Mouse (Mus musculus) v-Abl transformed pro-B cells (cell line): Measurements from ENCODE around the gene Ppil4.

Experiments used
- in situ Hi-C, 2 experiments: fragments of 400-800 bp; cut with MboI; formaldehyde crosslinking; loops; one replicate each; pipeline ENCODE4 v1.15.1; 2025; ENCODE audit not compliant: unreplicated experiment in 2 of 2

Ppil4 gene

DNA sequence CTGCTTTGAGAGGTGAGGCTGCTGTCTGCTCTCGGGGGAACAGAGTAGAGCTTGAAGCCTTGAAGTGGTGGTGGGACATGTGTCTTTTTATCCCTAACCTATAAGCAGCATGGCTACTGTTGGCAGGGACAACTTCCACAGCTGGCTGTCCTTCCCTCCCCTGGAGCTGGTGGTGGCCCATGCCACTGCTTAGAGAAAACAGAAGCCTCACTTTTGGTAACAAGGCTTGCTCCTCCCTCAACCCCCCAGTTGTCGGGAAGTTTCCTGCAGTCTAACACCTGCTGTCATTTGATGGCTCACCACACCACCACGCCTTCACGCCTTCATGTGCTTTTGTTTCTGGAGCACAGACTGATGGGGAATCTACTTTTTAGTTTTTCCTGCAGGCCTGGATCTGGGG, 51.5 kb downstream of the Ppil4 start:
- in situ Hi-C loops: loop anchor here (10.0 to 25.0 kb wide), 3 partner anchors 689 to 859 kb away; no protein-coding TSS in a partner anchor

DNA sequence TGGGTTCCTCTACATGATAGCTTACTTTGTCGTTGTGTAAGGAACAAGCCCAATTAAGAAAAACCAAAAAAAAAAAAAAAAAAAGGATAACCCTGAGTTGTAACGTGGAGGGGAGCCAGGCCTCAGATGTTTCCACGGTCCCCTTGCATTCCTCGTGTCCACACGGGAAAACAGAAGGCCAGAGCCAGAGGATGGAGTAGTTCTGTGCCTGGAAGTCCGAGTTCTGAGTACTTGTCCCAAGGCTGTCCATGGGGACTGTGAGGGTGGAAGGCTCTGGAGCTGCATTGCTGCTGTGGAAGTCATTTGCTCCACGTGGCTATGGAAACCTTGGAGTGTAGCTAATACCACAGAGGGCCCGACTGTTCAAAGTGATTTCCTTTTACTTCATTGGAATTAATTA, 52.4 kb downstream of the Ppil4 start:
- in situ Hi-C loops: loop anchor here (10.0 to 25.0 kb wide), 3 partner anchors 690 to 860 kb away; no protein-coding TSS in a partner anchor

DNA sequence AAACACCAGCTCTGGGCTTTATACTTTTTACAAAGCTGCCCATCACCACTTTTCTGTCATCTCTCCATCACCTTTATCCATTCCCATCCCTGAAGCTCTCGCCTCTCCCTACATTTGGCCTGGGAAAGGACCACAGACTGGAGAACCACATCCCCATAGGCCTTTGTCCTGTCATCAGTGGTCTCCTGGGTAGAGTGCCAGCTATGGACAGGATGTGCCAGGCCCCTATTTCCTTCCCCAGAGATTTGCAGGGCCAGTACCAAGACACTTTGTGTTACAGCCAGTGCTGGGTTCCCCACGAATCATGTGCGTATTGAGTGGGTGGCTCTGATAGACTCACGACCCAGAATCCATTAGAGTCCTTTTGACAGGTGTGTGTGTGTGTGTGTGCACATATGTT, 53.3 kb downstream of the Ppil4 start:
- in situ Hi-C loops: loop anchor here (10.0 to 25.0 kb wide), 3 partner anchors 691 to 861 kb away; no protein-coding TSS in a partner anchor

DNA sequence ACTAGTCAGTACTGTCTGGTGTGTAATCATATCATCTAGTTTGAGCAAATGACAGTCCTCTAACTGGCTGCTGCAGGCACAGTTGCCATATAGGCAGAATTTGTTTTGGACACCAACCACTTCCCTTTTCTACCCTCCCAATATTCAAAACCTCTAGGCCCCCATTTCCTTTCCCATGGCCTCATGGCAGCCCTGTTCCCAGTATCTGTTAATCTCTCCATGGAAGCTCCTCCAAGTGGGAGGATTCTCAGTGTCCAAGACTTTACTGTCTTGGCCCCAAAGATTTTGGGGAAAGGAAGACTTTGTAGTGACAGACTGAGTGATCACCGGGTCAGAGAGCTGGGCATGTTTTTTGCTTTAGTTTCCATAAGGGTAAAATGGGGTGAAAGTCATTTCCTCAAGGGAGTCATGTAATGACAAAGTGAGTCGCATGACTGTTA, 54.5 kb downstream of the Ppil4 start:
- in situ Hi-C loops: loop anchor here (10.0 to 25.0 kb wide), 3 partner anchors 692 to 862 kb away; no protein-coding TSS in a partner anchor

DNA sequence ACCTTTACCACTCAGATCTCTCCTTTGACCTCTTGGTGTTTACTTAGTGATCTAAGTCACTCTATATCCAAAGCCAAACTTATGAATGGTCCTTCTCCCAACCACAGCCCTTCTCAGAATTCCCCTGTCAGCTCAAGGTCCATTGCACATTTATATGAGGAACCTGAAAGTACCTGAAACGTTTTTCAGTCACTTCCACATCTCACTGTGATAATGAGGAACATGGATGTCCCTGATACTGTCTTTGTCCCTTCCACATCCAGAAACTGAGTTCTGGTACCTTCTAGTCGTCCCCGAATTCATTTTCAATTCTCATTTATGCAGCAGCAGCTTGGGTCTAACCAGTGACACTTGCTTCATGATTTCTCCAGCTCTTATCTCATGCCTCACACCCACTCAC, 59.2 kb downstream of the Ppil4 start:
- in situ Hi-C loops: no loop called here

DNA sequence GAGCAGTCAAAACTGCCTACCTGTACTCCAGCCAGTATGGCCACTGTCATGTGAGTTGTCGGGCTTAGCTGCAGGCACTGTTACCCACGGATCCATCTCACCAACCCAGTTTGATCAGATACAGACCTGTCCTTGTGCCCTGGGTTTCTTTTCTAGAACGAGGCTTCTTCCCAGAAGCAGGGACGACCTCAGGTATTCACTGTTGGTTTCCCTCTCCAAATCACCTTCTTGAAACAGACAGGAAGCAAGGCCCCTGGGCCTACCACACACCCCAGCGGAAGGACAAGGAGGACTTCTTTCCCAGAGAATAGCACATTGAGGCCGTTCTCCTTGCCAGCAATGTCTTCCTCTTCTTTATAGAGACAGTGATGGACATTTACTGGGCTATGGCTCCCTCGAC, 67.8 kb downstream of the Ppil4 start:
- in situ Hi-C loops: no loop called here

DNA sequence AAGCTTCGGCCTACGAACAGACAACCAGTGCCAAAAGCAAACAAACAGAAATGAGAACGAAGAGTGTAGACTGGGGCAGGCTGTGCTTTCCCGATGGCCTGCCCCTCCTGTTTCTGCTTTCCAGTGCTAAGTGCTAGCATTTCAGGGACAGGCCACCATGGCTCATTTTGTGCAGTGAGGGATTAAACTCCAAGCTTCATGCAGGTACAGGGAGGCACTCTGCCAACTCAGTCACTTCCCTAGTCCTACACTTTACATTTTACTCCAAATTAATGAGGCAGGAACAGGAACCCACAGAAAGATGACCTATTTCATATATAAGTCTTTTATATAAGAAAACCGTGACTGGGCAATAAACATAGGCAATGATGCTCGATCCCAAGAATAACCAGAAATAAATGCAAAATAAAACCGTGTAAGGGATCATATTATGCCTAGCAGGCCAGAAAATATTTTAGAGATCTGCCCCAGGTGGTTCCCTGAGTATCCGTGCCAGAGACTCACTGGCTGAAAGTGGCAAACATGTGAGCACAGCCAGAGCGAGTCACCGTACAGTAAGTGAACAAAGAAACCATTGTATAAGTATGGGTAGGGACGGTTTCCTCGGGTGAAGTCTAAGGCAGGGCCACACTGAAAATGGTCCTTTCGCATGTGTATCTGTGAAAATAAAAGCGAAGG, 68.7 kb downstream of the Ppil4 start:
- in situ Hi-C loops: no loop called here

DNA sequence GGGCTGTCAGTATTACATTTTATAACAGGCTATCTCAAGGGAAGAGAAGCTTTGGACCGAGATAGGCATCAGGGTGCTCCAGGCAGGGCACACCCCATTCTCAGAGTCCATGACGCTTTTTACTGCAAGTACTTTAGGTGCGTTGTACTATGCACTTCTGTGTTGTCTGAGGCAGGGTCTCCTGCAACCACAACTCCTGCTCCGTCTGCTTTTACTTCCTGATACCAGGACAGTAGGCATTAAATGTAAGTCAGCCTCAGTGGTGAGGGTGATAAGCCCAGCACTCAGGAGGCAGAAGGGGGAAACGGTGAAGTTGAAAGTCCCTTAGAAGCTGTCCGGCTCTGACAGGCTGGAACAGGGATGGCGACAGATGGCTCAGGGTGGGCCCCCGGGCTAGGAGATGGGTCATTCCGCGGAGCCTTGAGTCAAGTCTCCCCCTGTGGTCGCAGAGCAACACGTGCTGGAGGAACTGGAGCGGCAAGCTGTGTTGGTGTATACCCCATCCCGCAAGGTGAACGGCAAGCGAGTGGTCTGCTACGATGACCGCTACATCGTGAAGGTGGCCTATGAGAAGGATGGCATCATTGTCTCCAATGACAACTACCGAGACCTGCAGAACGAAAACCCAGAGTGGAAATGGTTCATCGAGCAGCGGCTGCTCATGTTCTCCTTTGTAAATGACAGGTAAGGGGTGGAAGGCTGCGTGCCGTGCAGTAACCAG, 69.4 kb downstream of the Ppil4 start:
- in situ Hi-C loops: no loop called here

DNA sequence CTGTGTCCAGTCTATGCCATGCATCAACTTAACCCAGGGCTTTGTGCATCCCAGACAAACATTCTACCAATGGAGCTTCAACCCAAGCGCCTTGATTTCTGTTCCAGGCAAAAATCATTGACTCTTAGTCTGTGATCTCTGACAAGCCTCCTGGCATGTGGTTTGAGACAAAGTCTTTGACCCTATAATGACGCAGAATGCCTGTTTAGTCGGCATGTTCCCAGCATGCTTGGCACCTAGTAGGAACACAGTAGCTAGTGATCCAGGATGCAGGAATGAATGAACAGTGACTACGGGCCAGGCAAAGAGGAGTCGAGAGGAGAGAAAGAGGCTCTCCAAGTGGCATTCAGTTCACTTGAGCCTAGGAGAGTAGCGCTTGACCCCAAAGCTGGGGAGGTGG, 70.7 kb downstream of the Ppil4 start:
- in situ Hi-C loops: no loop called here

DNA sequence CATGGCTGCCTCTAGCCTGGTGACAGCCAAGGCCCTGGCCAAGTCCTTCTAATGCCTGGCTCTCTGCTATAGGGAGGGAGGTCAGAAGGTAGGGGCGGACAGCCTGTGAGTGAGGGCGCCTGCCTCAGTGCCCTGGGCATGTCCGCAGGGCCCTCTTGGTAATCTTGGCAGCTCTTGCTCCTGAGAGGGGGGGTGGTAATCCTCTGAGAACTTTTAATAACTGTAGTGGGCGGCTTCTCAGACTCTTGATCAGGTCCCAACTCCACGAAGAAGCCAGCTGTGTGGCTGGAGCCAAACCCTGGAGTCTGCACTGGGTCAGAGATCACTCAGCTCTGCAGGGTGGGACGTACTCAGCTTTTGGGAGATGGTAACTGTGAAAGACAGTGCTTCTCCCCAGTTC, 71.5 kb downstream of the Ppil4 start:
- in situ Hi-C loops: no loop called here

DNA sequence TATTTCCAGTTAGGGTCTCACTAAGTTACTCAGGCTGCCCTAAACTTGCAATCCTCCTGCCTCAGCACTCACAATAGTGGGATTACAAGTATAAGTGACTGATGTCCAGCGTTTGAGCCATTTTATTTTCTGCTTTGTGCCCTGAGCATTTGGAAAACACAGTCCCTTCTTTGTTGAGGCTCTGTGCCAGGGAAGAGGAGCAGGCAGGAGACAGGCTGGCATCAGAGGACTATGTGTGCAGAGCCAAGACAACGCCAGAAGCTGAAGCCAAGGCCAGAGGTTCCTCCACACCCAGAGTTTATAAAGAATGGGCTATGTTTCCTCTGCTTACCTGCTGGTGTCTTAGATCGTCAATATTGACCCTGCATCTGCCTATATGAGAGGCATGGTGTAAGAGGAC, 72.1 kb downstream of the Ppil4 start:
- in situ Hi-C loops: loop anchor here in 1 of 2 experiments (5.0 kb wide), 1 partner anchor 33 kb away; the partner anchor contains the start of gene Zc3h12d

DNA sequence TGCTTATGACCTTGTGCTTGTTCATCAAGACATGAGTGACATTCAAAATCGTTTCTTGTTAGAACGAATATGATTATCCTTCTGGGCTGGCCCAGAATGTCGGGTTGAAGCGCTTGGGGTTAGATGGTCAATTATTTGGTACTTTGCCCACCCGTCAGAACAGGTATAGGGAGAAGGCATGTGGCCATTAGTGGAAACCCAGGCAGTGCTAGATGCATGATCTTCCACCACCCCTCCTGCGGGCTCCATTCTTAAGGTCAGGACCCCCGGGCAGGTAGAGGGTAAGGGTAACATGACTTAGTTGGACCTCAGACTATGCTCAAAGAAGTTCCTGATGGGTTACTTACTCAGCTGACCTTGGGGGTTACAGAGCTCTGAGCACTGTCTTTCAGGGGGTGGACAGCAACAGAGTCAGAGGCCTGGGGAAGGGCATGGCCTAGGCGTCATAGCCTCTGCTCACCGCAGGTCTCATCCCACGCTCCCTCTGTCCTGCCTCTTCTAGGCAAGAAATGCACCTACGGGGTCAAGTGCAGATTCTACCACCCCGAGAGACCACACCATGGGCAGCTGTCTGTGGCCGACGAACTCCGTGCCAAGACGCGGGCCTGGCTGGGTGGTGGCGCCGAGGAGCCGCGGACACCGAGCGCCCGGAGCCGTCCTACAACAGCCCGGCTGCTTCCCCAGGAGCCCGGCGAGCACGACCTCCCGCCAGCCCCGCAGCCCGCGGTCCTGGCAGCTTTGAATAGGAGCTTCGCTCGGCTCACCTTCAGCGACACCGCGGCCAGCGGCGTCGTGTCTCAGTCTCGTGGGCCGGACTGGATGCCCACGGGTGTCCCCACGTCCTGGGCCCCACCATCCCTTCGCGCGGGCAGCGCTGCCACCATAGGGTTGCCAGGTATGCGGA, 74.3 kb downstream of the Ppil4 start:
- in situ Hi-C loops: loop anchor here in 1 of 2 experiments (5.0 kb wide), 1 partner anchor 35 kb away; the partner anchor contains the start of gene Zc3h12d

DNA sequence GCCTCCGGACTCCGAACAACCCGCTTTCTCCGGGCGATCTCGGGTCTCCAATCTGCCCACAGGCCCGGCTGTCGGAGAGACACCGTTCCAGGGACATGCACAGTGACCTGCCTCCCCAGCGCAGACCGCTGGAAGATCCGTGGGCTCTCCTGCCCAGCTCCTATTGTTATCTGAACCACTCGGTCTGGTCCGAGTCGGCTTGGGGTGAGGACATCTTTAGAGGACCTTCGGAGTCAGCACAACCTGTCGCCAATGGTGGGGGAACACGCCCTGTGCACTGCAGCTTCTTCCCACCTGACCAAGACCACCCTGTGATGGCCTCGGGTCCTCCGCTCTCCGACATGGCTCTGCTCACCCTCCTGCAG, 75.0 kb downstream of the Ppil4 start:
- in situ Hi-C loops: loop anchor here in 1 of 2 experiments (5.0 kb wide), 1 partner anchor 35 kb away; the partner anchor contains the start of gene Zc3h12d

DNA sequence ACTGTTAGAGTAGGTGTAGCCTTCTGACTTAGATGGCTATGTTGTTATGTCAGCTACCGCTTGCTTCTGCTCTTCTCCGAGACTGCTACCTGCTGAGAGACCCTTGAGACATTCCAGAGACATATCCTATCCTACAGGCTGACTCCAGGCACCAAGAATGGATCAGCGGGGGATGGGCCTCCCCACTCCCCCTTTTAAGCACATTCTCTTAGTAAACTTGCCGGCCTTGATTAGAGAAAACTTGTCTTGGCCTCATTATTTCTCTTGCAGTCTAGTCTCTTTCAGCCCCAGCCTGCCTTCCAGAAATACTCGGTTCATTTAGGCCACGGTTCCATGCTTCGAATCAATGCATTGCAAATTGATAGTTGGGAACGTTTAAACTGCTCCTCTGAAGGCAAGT, 77.1 kb downstream of the Ppil4 start:
- in situ Hi-C loops: loop anchor here in 1 of 2 experiments (5.0 to 10.0 kb wide), 2 partner anchors 37 to 55 kb away; partner anchors contain the start of gene Zc3h12d

DNA sequence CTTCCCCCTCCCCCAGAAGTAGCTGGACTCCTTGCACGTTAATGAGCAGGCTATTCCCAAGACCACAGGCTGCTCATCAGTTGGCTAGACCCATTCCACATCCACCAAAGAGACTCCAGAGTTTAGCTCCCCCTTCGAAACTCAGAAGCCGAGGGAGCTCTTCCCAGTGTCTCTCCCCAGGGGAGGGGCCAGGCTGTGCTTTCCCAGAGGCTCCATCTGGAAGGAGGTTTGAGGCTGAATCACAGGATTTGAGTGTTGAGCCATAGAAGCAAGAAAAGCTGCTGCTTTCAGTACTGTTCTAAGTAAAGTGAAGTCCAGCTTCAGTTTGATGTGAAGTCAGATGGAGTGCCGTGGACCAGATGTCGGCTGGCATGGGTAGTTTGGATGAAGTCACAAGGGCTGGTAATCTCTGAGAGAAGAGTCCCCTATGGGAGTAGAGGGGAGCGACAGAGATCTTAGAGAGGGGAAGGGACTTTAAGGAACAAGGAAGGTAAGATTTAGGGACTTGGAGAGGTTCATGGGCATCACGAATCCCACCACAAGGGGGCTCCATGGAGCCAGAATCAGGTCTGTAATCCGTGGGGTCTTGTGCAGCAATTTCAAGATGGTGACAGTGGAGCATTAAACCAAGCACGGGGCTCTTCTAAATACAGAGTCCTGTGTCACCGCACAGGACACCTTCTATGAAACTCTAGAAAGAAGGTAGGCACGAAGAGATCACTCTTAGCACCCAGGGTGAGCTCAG, 78.1 kb downstream of the Ppil4 start:
- in situ Hi-C loops: loop anchor here in 1 of 2 experiments (10.0 kb wide), 1 partner anchor 56 kb away; no protein-coding TSS in a partner anchor

DNA sequence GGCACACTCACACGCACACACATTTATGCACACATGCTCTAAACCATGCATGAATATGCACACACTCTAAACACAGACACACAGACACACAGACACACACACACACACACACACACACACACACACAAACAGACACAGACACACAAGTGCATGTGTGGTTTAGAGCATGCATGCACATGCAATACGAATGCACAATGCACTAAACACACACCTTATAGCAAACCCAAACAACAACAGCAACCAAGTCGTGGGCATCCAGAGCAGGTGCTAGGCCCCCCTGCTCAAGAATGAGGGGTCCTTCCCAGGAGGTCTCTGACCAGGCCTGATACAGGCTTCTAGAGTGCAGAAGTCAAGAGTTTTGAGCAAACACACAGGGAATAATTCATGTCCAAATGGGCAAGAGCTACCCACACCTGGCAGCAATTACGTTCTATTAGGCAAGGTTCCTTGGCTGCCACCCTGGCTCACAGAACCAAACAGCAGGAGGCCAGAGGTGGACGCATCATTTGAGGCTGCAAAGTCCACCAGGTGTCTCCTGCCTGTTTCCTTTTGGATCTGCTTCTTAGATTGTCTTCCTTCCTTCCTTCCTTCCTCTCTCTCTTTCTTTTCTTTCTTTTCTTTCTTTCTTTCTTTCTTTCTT, 78.8 kb downstream of the Ppil4 start:
- in situ Hi-C loops: loop anchor here in 1 of 2 experiments (10.0 kb wide), 1 partner anchor 57 kb away; no protein-coding TSS in a partner anchor
